Mouse (Mus musculus) frontal cortex, adult (tissue): Measurements from ENCODE around the gene Edil3.
"Not testable (repeated sequence)": the region's sequence is repeated elsewhere in the genome, so short reads cannot be mapped to it uniquely, and the experiment has no call there.

ENCODE experiments used
- ATAC-seq: cut with Nextera tagmentation; 2 replicates; pipeline ENCODE4 v1.9.2; 2017; ENCODE audit warnings: mild to moderate bottlenecking, moderate library complexity, mixed read lengths; ENCODE audit not compliant: low TSS enrichment

The Edil3 gene

GRCm38 (mm10) chr13:88972355-88972754 lies 151.1 kb downstream of the Edil3 start:
- ATAC-seq: no peak

- ATAC-seq: no peak
Observed at GRCm38 (mm10) chr13:89007696-89008427, 186.6 kb downstream of the Edil3 start.

- no peak for ATAC-seq
Observed at GRCm38 (mm10) chr13:89012500-89012899, 191.2 kb downstream of the Edil3 start.

- no peak for ATAC-seq
Observed at GRCm38 (mm10) chr13:89029817-89030539, 208.7 kb downstream of the Edil3 start.

GRCm38 (mm10) chr13:89035711-89036110 lies 214.4 kb downstream of the Edil3 start:
- no peak for ATAC-seq

- ATAC-seq: no peak
Observed at GRCm38 (mm10) chr13:89041495-89041894, 220.2 kb downstream of the Edil3 start.

GRCm38 (mm10) chr13:89070132-89070531 lies 248.9 kb downstream of the Edil3 start:
- not testable (repeated sequence) for ATAC-seq

GRCm38 (mm10) chr13:89076212-89076611 lies 254.9 kb downstream of the Edil3 start:
- ATAC-seq: no peak

GRCm38 (mm10) chr13:89105889-89106288 lies 284.6 kb downstream of the Edil3 start:
- peak; percentile 95 for ATAC-seq

- ATAC-seq: no peak
Observed at GRCm38 (mm10) chr13:89117551-89117950, 296.3 kb downstream of the Edil3 start.

- ATAC-seq: no peak
Observed at GRCm38 (mm10) chr13:89119809-89120208, 298.5 kb downstream of the Edil3 start.

GRCm38 (mm10) chr13:89122511-89123253 lies 301.4 kb downstream of the Edil3 start:
- ATAC-seq: no peak

- ATAC-seq: no peak
Observed at GRCm38 (mm10) chr13:89123396-89123795, 302.1 kb downstream of the Edil3 start.

GRCm38 (mm10) chr13:89146056-89146547 lies 324.8 kb downstream of the Edil3 start:
- ATAC-seq: peak; percentile 95

- ATAC-seq: no peak
Observed at GRCm38 (mm10) chr13:89151878-89152277, 330.6 kb downstream of the Edil3 start.

- ATAC-seq: peak; percentile 20; the same call in 1 of the 2 replicates
Observed at GRCm38 (mm10) chr13:89167960-89168359, 346.7 kb downstream of the Edil3 start.

GRCm38 (mm10) chr13:89170040-89170439 lies 348.8 kb downstream of the Edil3 start:
- no peak for ATAC-seq

- ATAC-seq: no peak
Observed at GRCm38 (mm10) chr13:89175154-89175553, 353.9 kb downstream of the Edil3 start.

GRCm38 (mm10) chr13:89189051-89189450 lies 367.8 kb downstream of the Edil3 start:
- peak; percentile 62 for ATAC-seq

- no peak for ATAC-seq
Observed at GRCm38 (mm10) chr13:89197019-89197418, 375.7 kb downstream of the Edil3 start.

- ATAC-seq: peak; percentile 93
Observed at GRCm38 (mm10) chr13:89199275-89199674, 378.0 kb downstream of the Edil3 start.

GRCm38 (mm10) chr13:89238104-89238503 lies 416.8 kb downstream of the Edil3 start:
- ATAC-seq: no peak
